Mouse (Mus musculus) heart, adult 2 months (tissue): ENCODE measurements at regions not wholly inside any gene's neighbourhood (a gene's known extent, or its start where the extent isn't known, plus 50 kb on each side); places are given as distances from the start of the nearest gene placed in this dataset.

Source experiments
- CTCF ChIP-seq: fragments of 200-600 bp; IDR thresholded peaks from 2 replicates; pipeline ENCODE4 v1.8.1; 2022; ENCODE audit warnings: antibody characterized with exemption, mild to moderate bottlenecking, moderate library complexity
- POLR2A ChIP-seq: fragments of 200-500 bp; IDR thresholded peaks from 2 replicates; pipeline ENCODE4 v1.6.1; 2011; ENCODE audit warnings: mild to moderate bottlenecking, low read depth, low read length, control low read depth; ENCODE audit not compliant: insufficient read depth

DNA sequence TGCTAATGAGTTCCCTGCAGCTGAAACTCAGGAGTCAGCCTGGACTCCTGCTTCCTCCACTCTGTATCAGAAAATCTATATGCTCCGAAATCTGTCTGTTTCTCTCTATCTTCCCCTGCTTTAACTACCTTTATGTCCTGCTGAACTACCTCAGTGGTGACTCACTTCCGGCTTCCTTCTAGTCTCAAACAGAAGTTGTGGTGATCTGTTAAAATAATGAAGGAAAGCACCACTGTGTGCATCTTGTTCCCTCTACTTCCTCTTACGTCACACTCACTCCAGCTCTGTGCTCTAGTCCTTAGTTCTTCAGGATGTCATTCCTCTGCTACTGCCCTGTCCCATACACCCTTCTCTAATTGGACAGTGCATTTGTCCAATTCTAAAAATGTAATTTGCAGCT lies 148.2 kb upstream of the Prdm1 start:
- TF ChIP-seq CTCF: no peak
- no peak for TF ChIP-seq POLR2A
